Mouse (Mus musculus): ENCODE measurements at regions not wholly inside any gene's neighbourhood (a gene's known extent, or its start where the extent isn't known, plus 50 kb on each side); places are given as distances from the start of the nearest gene placed in this dataset.

DNA sequence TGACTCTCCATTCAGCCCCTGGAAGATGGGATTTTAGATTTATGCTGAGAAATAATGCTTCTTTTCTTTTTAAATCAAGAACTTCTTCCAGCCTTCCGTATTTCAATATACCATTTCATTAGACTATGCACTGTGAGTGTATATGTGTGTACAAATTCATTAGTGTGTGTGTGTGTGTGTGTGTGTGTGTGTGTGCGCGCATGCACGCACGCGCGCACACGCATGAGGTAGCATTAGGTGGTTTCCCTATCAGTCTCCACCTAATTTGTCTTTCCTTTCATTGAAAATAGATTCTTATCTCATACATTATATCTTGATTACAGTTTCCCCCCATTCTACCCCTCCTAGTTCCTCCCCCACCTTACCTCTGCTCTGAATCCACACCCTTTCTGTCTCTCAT lies 130.7 kb downstream of the Ube2e3 start:
- no peak for TF ChIP-seq POLR2A (IDR thresholded peaks at IDR 0.05; ENCODE audit: insufficient read depth, low read depth, low read length)
- TF ChIP-seq CTCF (IDR thresholded peaks at IDR 0.05; ENCODE audit: insufficient read depth, low read depth, low read length): no peak
